Mouse (Mus musculus) liver, postnatal 0 days (tissue): ENCODE measurements around the gene Cacna2d2.

Experiments
- CTCF ChIP-seq: sonication (generic); IDR thresholded peaks from 2 replicates; pipeline ENCODE4 v1.5.1; 2016; ENCODE audit warnings: antibody characterized with exemption, low read depth
- EP300 ChIP-seq: IDR thresholded peaks from 2 replicates; pipeline ENCODE4 v1.6.1; 2016; ENCODE audit warnings: antibody characterized with exemption, low read depth, mild to moderate bottlenecking

- TF ChIP-seq CTCF (no peak), EP300 (no peak)
These were observed 1.4 kb downstream of the Cacna2d2 start for GRCm38 (mm10) chr9:107400666-107401285.
